Mouse (Mus musculus) stomach, adult 2 months (tissue): Measurements from ENCODE around the gene Olfr365. TPM values are rescaled to one million over a fixed set of nuclear protein-coding genes. Genes with fewer than 3 reads are reported as not detected.

ENCODE experiments used
- polyA plus RNA-seq: library from polyadenylated mRNA; depleted of rRNA; stranded (reverse); fragments of >200 nt; gene quantifications from 2 replicates; pipeline ENCODE4 v1.2.3, GENCODE M21; 2012; rRNA removed

Gene Olfr365
- polyA plus RNA-seq, result not detected in 2 replicates

GRCm38 (mm10) chr2:37187898-37188297 is at the start of gene Olfr365:
TSS of gene Olfr365 (plus strand) at chr2:37188198.

GRCm38 (mm10) chr2:37139022-37139421 is 49.0 kb upstream of the Olfr365 start, which contains the start of gene Olfr364-ps1:
TSS of gene Olfr364-ps1 (plus strand) at chr2:37139322.

GRCm38 (mm10) chr2:37211274-37211673 is 23.3 kb downstream of the Olfr365 start, which contains the start of gene Olfr366:
TSS of gene Olfr366 (plus strand) at chr2:37211574.

Other genes with a start within 250 kb of the Olfr365 start
- gene Olfr357, start 194.4 kb upstream of the Olfr365 start, polyA plus RNA-seq, result not detected in 2 replicates
- not detected in 2 replicates for gene Olfr358, start 178.9 kb upstream of the Olfr365 start, polyA plus RNA-seq
- not detected in 2 replicates for gene Olfr360, start 122.5 kb upstream of the Olfr365 start, polyA plus RNA-seq
- gene Olfr361, start 98.9 kb upstream of the Olfr365 start, polyA plus RNA-seq, result not detected in 2 replicates
- not detected in 2 replicates for gene Olfr362, start 70.3 kb upstream of the Olfr365 start, polyA plus RNA-seq
- not detected in 2 replicates for gene Olfr364-ps1, start 48.9 kb upstream of the Olfr365 start, polyA plus RNA-seq
- not detected in 2 replicates for gene Olfr366, start 23.4 kb downstream of the Olfr365 start, polyA plus RNA-seq
- gene Olfr368, start 138.3 kb downstream of the Olfr365 start, polyA plus RNA-seq, result not detected in 2 replicates
- 0.95 and 1.9 TPM in 2 replicates for gene Pdcl, start 171.1 kb downstream of the Olfr365 start, polyA plus RNA-seq
- 0.81 and 1.3 TPM in 2 replicates for gene Rc3h2, start 234.7 kb downstream of the Olfr365 start, polyA plus RNA-seq